Mouse (Mus musculus): ENCODE data around the gene Klc2.
A peak's percentile ranks its signal among the peaks of the same experiment; 100 is the strongest.
"Not testable (repeated sequence)": the region's sequence is repeated elsewhere in the genome, so short reads cannot be mapped to it uniquely, and the experiment has no call there.

The Klc2 gene

GRCm38 (mm10) chr19:5106074-5106473, 12.3 kb downstream of the Klc2 start:
- DNase-seq (ENCODE audit: low read depth, low spot score) = no peak

GRCm38 (mm10) chr19:5098363-5099143, 19.8 kb downstream of the Klc2 start, which contains the start of gene Cnih2:
Gene Cnih2, minus strand, starts transcription at chr19:5098521.
- DNase-seq (ENCODE audit: low read depth, low spot score) = peak; percentile 54

GRCm38 (mm10) chr19:5097521-5098362, 20.6 kb downstream of the Klc2 start:
- DNase-seq (ENCODE audit: low read depth, low spot score) = no peak

GRCm38 (mm10) chr19:5095887-5096474, 22.4 kb downstream of the Klc2 start:
- DNase-seq (ENCODE audit: low read depth, low spot score) = no peak

GRCm38 (mm10) chr19:5094746-5095417, 23.5 kb downstream of the Klc2 start:
- no peak for DNase-seq (ENCODE audit: low read depth, low spot score)

GRCm38 (mm10) chr19:5094243-5094632, 24.1 kb downstream of the Klc2 start:
- peak; percentile 81 for DNase-seq (ENCODE audit: low read depth, low spot score)

GRCm38 (mm10) chr19:5093481-5094242, 24.7 kb downstream of the Klc2 start:
- no peak for DNase-seq (ENCODE audit: low read depth, low spot score)

- DNase-seq (ENCODE audit: low read depth, low spot score) = no peak
These were observed 26.3 kb downstream of the Klc2 start for GRCm38 (mm10) chr19:5092083-5092482.

GRCm38 (mm10) chr19:5089324-5089723, 29.0 kb downstream of the Klc2 start:
- DNase-seq (ENCODE audit: low read depth, low spot score) = no peak

- peak; percentile 100 for DNase-seq (ENCODE audit: low read depth, low spot score)
These were observed 30.3 kb downstream of the Klc2 start, which contains the start of gene Yif1a for GRCm38 (mm10) chr19:5087884-5088728. Gene Yif1a, plus strand, starts transcription at chr19:5088538.

- DNase-seq (ENCODE audit: low read depth, low spot score) = not testable (repeated sequence)
These were observed 31.8 kb downstream of the Klc2 start for GRCm38 (mm10) chr19:5086533-5086932.

- no peak for DNase-seq (ENCODE audit: low read depth, low spot score)
These were observed 33.1 kb downstream of the Klc2 start, which contains the start of gene Tmem151a for GRCm38 (mm10) chr19:5085145-5085863. Gene Tmem151a, minus strand, starts transcription at chr19:5085531.

- DNase-seq (ENCODE audit: low read depth, low spot score) = no peak
These were observed 33.6 kb downstream of the Klc2 start for GRCm38 (mm10) chr19:5084834-5085144.

- DNase-seq (ENCODE audit: low read depth, low spot score) = no peak
These were observed 34.2 kb downstream of the Klc2 start for GRCm38 (mm10) chr19:5083961-5084833.

GRCm38 (mm10) chr19:5082596-5082995, 35.8 kb downstream of the Klc2 start:
- DNase-seq (ENCODE audit: low read depth, low spot score) = no peak

GRCm38 (mm10) chr19:5082005-5082404, 36.4 kb downstream of the Klc2 start:
- no peak for DNase-seq (ENCODE audit: low read depth, low spot score)

GRCm38 (mm10) chr19:5079279-5079678, 39.1 kb downstream of the Klc2 start:
- peak; percentile 68 for DNase-seq (ENCODE audit: low read depth, low spot score)

- DNase-seq (ENCODE audit: low read depth, low spot score) = no peak
These were observed 44.8 kb downstream of the Klc2 start for GRCm38 (mm10) chr19:5073518-5073917.

All from 3T3-L1 (cell line).